Mouse (Mus musculus) heart, adult 18-20 months (tissue): ENCODE measurements around the gene Fau. TPM values are rescaled to one million over a fixed set of nuclear protein-coding genes. Genes with fewer than 3 reads are reported as not detected.

Experiments
- DNase-seq, 2 experiments: peaks; one replicate each; pipeline ENCODE4 v3.0.0; 2021 to 2022; ENCODE audit warnings: mixed read lengths in 1 of 2
- long read RNA-seq, 2 experiments: library from polyadenylated mRNA; stranded (forward); transcript quantifications; one replicate each; pipeline ENCODE4 v2.0.0; 2021
- total RNA-seq, 2 experiments: library from RNA; stranded (reverse); gene quantifications; 2 replicates each; pipeline ENCODE4 v1.2.3; 2021

The Fau gene
- 100 to 1,000 TPM; 613 to 618 TPM for total RNA-seq
- long read RNA-seq, experiment 1, transcript Fau-202 (5 exons, 613 nt) = major isoform, 150 of 180 reads
- long read RNA-seq, experiment 1, transcript Fau-201 (5 exons, 508 nt) = minor isoform, 19 of 180 reads
- long read RNA-seq, experiment 1, partial matches to known transcripts = 5 of 180 reads
- long read RNA-seq, experiment 1, other reads (novel, unspliced or antisense) = 2 of 180 reads
- long read RNA-seq, experiment 2, transcript Fau-202 (5 exons, 613 nt) = major isoform, 134 of 162 reads
- long read RNA-seq, experiment 2, transcript Fau-201 (5 exons, 508 nt) = minor isoform, 21 of 162 reads
- long read RNA-seq, experiment 2, partial matches to known transcripts = 1 of 162 reads
- long read RNA-seq, experiment 2, other reads (novel, unspliced or antisense) = 2 of 162 reads

- peak; percentile 99 for DNase-seq
These were observed at the start of gene Fau, which contains the start of gene Mrpl49 for GRCm38 (mm10) chr19:6057313-6058096. Gene Fau (plus strand): TSS chr19:6057844. Gene Mrpl49 (minus strand): TSS chr19:6057785.

- DNase-seq = no peak
These were observed 48.5 kb upstream of the Fau start for GRCm38 (mm10) chr19:6009137-6009536.

- no peak for DNase-seq
These were observed 44.0 kb upstream of the Fau start for GRCm38 (mm10) chr19:6013691-6014090.

- peak; percentile 62 to 63 for DNase-seq
These were observed 42.6 kb upstream of the Fau start for GRCm38 (mm10) chr19:6014991-6015510.

DNA sequence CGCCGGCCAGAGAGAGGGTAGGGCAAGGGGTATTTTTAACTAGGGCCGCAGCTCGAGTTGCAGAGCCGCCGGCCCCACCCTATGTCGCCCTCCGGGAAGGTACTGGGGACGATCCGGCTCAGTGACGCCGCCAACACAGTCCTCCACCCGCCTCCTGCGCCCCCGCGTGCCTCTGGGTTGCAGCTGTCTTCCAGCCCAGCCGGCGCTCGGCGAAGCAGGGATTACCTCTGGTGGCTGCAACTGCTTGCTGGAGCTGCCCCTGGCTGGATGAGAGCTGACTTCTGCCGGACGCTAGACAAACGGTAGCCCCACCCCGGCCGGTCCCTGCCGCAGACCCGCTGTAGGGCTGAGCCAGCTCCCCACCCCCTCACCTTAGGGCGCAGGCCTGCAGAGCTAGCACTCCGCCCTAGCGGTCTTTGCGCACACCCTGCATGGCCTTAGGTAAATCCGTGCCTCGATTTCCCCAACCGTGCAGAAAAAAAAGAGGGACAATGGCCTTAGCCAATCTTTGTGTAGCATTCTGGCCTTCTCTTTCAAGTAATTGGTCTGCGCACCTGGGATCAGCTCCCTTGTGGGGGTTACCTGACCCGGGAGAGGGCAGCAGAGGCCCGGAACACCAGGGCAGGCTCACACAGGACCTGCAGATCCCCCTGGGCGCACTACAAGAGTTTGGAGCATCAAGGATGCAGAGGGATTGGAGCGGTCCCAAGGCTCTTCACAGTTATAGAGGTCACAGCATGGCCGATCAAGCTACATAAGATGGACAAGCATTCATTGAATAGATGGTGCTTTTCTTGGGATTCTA is 41.9 kb upstream of the Fau start, which contains the start of gene Capn1:
Gene Capn1 (minus strand): TSS at position 387 of the 805 bp plus-strand sequence.
- DNase-seq = peak; percentile 80 to 81

DNA sequence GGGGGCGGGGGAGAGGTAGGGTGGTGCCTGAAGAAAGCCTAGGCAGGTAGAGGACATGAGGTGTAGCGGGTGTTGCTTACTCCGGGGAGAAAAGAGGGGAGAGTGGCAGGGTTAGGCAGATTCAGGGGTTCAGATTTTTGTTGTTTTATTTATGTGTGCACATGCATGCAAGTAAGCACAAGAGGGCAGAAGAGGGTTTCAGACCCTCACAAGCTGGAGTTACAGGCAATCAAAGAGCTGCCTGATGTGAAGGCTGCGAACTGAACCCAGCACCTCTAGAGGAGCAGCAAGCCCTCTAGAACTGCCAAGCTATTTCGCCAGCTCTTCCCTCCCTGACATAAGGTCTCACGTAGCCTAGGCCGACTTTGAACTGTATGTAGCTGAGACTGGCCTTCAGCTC is 41.1 kb upstream of the Fau start:
- DNase-seq = no peak

DNA sequence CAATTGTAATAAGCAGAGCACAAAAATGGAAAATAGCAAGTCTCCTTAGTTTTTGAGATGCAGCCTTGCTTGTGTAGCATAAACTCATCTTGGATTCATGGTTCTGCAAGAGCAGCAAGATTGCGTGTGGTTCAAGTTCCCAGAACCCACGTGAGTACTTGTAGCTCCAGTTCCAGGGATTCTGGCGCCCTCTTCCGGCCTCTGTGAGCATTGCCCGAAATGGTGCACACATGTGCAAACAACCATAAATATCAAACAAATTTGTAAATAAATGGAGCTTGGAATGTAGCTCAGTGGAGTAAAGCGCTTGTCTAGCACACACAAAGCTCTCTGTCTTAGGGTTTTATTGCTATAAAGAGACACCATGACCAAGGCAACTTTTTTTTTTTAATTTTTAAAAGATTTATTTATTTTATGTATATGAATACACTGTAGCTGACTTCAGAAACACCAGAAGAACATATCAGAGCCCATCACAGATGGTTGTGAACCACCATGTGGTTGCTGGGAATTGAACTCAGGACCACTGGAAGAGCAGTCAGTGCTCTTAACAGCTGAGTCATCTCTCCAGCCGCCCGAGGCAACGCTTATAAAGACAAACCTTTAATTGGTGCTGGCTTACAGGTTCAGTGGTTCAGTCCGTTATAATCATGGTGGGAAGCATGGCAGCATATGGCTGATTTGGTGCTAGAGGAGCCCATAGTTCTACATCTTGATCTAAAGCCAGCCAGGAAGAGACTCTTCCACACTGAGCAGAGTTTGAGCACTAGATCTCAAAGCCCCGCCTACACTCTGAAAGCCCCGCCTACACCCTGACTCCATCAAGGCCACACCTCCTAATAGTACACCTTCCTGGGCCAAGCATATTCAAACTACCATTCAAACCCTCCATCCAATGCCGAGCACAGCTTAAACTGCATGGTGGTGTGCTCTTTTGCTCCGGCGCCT is 39.2 kb upstream of the Fau start:
- peak; percentile 84 to 95 for DNase-seq

DNA sequence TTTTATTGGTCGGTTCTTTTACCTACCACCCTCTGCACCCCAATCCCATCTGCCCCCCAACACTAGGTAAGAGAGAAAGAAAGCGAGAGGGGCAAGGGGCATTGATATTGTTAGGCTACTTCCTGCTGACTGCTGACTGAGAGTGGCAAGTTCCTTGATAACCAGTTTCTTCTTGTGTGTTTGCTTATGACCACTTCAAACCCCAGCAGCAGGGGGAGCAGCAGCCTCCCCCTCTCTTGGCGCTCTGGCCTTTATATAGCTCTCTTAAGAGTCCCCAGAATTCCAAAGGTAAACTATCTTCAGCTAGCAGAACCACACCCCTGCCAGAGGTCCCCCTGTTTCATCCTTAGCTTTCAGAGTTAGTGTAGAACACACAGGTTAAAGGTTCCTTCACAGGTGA is 37.4 kb upstream of the Fau start:
- DNase-seq = no peak

- no peak for DNase-seq
These were observed 34.6 kb upstream of the Fau start for GRCm38 (mm10) chr19:6023059-6023458.

- no peak for DNase-seq
These were observed 33.7 kb upstream of the Fau start for GRCm38 (mm10) chr19:6023930-6024329.

- no peak for DNase-seq
These were observed 28.7 kb upstream of the Fau start for GRCm38 (mm10) chr19:6028991-6029390.

GRCm38 (mm10) chr19:6029426-6029825 is 28.2 kb upstream of the Fau start:
- DNase-seq = no peak

DNA sequence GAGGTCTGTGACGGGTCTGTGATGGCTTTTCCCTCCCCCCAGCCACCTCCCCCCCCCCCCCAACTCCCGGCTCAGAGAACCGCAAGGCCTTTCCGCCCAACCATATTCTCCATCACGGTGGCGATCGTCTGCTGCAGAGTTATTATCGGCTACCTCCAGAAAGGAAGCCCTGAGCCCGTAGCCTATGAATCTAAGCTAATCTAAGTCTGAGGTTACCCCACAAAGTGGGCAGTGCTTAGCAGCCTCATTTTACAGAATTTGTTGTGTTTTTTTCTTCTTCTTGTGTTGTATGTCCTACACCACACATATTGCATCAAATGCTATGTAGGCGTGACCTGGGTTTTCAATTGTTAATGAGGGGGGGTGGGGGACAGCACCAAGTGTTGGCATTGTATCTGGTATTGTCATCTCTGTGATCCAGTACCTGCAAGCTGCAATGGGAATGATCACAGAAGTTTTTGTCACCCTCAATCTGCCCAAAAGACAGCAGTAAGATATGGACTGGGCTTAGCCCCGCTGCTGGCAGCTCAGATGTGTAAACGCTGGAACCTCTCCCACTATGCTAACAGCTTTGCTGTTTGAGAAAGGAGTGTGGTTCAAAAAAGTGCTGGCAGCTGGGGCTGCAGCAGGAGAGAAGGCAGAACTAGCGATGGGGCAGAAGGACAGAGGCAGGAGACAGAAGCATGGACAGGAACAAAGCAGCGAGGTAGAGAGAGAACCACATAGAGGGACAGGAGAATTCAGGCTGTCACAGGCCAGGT is 26.9 kb upstream of the Fau start:
- DNase-seq = no peak

GRCm38 (mm10) chr19:6035966-6036585 is 21.6 kb upstream of the Fau start:
- no peak for DNase-seq

DNA sequence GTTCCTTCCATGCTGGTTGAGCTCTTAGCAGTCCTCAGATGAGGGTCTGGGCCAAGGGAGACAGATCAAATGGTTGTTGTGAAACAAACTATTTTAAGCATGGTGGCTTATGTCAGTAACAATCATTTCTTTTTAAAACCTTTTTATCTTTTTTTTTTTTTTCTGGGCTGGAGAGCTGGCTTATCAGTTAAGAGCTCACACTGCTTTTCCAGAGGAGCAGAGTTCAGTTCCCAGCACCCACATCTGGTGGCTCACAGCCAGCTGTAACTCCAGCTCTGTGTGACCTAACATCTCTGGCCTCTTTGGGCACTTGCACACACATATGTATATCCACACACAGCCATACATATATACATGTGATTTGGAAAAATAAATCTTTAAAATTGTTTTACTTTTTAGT is 19.9 kb upstream of the Fau start:
- no peak for DNase-seq

DNA sequence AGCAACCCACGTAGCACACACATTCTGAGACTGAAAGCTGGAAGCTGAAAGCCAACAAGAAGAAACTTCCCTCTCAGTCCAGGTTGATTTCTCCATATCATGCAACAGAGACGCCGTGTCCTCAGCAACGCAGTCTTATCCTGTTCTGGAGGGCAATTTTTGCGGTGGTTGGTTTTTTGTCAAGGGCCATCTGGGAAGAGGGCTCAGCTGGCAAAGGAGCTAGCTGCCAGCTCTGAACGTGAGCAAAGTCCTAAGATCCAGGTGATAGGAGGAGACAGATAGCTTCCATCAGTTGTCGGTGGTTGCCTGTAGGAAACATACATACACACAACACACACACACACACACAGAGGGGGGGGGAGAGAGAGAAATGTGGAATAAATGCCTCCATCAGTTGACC is 19.3 kb upstream of the Fau start:
- no peak for DNase-seq

GRCm38 (mm10) chr19:6040002-6040401 is 17.6 kb upstream of the Fau start:
- no peak for DNase-seq

DNA sequence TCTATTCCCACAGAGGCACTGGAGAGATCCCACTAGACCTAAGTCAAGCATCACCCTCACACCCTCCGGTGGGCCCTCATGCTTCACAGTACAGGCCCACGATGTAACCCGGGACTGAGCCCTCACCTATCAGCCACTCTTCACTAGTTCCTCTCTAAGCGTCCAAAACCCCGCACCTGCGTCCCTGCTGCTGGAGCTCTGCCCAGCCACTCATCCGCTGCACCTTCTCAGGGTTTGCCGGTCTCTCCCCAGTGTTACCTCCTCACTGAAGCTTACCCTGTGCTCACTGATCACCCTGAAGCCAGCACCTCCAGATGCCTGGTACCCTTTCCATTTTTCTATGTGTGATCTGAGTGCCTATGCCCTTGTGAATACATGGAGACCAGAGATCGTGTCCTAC is 15.4 kb upstream of the Fau start:
- DNase-seq = no peak

GRCm38 (mm10) chr19:6044102-6044501 is 13.5 kb upstream of the Fau start:
- DNase-seq = peak in 1 of 2 experiments; percentile 11
